Mouse (Mus musculus) intestine, embryonic 14.5 days (tissue): Measurements from ENCODE around the gene Tnni1. TPM values are rescaled to one million over a fixed set of nuclear protein-coding genes. Genes with fewer than 3 reads are reported as not detected.
A peak's percentile ranks its signal among the peaks of the same experiment; 100 is the strongest.

Source experiments
- ATAC-seq: fragments of 200-750 bp; cut with Nextera tagmentation; replicated peaks from 2 replicates; pipeline ENCODE4 v1.8.0; 2017; ENCODE audit warnings: low read depth, moderate number of reproducible peaks, moderate TSS enrichment, moderate library complexity; ENCODE audit not compliant: low FRiP score, low TSS enrichment
- DNase-seq: peaks from one replicate; pipeline ENCODE4 v3.0.0-alpha.2; 2018; ENCODE audit warnings: low spot score
- H3K27ac ChIP-seq: fragments of 300-500 bp; sonication (generic); 2 replicates; pipeline ENCODE4 v1.5.1; 2014; ENCODE audit warnings: low read depth, mild to moderate bottlenecking, control low read depth
- H3K27me3 ChIP-seq: fragments of 300-500 bp; sonication (generic); replicated peaks from 2 replicates; pipeline ENCODE4 v1.6.1; 2014; ENCODE audit warnings: low read length, control low read depth; ENCODE audit not compliant: control insufficient read depth, insufficient read depth
- H3K36me3 ChIP-seq: fragments of 300-500 bp; sonication (generic); 2 replicates; pipeline ENCODE4 v1.6.1; 2014; ENCODE audit warnings: low read length, control low read depth; ENCODE audit not compliant: control insufficient read depth, insufficient read depth
- H3K4me1 ChIP-seq: fragments of 300-500 bp; sonication (generic); replicated peaks from 2 replicates; pipeline ENCODE4 v1.6.1; 2014; ENCODE audit warnings: low read length, control low read depth, mixed read lengths; ENCODE audit not compliant: control insufficient read depth, insufficient read depth
- H3K4me2 ChIP-seq: fragments of 300-500 bp; sonication (generic); 2 replicates; pipeline ENCODE4 v1.6.1; 2014; ENCODE audit warnings: low read length
- H3K4me3 ChIP-seq: fragments of 300-500 bp; sonication (generic); 2 replicates; pipeline ENCODE4 v1.5.1; 2014; ENCODE audit warnings: low read depth, low read length, control low read depth, mixed read lengths
- H3K9ac ChIP-seq: fragments of 300-500 bp; sonication (generic); 2 replicates; pipeline ENCODE4 v1.6.1; 2014; ENCODE audit warnings: mild to moderate bottlenecking, low read length
- H3K9me3 ChIP-seq: fragments of 300-500 bp; sonication (generic); 2 replicates; pipeline ENCODE4 v1.6.1; 2016; ENCODE audit warnings: low read length, control low read depth; ENCODE audit not compliant: control insufficient read depth
- WGBS: fragments of 180-500 bp; shearing (Covaris S2); extraction: QIAGEN DNeasy Blood & Tissue Kit; methylation state at CpG from one replicate; pipeline ENCODE4 v1.1.7; 2014; 5-methylcytosine and 5-hydroxymethylcytosine counted together
- polyA plus RNA-seq: library from polyadenylated mRNA; unstranded; fragments of >200 nt; fragmentation: Nextera tagmentation; extraction: Ambion mirVana; gene quantifications from 2 replicates; pipeline ENCODE4 v1.2.1, GENCODE M21; 2014

The Tnni1 gene
- polyA plus RNA-seq, 1 experiment from 2014 or later, result 6.4 TPM

- 40% methylated on average over 2 of the region's 2 CpGs for WGBS
- ATAC-seq (no peak), DNase-seq (no peak)
- no peaks in the 10 kb centered on the region for H3K9me3 ChIP-seq
- H3K36me3 ChIP-seq, result peaks cover 8% of the 10 kb centered on the region
- H3K27ac ChIP-seq, result 0 out of 2 replicates have a peak overlapping the region, but pooled peaks have one; percentile 4
- H3K4me3 ChIP-seq, result no peak overlapping the region
- no peaks in the 10 kb centered on the region for H3K27me3 ChIP-seq
- H3K4me1 ChIP-seq, result peaks cover 16% of the 10 kb centered on the region
- H3K9ac ChIP-seq, result no peak overlapping the region
- no peak overlapping the region for H3K4me2 ChIP-seq
These were observed 15.1 kb upstream of the Tnni1 start for GRCm38 (mm10) chr1:135764206-135764528.

DNA sequence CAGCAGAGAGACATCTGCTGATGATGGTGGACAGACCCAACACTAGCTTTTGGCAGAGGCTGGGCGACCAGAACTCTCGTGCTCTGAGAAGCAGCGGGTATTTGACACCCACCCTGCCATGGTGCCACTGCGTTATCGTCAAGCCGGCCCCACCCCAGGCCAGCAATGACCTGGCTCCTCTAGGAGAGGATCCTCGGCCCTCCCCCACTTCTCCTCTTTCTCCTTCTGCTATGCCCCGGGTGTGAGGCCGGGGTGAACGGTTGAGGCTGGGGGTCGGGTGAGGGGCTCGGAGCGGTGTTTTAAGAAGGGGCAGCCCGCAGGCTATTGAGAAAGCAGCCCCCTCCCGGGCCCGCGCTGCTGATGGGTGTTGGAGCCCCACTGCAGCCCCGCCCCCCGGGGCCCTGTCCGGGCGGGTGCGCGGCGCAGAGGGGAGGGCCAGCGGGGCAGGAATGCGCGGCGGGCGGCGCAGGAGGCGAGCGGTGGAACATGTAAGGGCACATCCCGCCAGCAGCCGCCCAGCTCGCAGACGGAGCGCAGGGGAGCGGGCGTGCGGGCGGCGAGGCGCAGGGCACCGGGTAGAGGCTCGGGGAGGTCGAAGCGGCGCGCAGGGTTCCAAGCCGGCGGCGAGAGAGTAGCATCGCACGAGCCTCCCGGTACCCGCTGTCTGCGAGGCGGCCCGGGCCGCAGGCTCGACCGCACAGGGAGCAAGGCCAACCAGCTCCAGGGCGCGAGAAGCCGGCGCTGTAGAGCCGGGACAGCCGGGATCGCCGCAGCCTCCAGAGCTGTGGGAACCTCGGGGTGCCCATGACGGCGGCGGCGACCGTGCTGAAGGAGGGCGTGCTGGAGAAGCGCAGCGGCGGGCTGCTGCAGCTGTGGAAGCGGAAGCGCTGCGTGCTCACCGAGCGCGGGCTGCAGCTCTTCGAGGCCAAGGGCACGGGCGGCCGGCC, 13.3 kb upstream of the Tnni1 start, which contains the start of gene Phlda3:
Phlda3 (plus strand) TSS at position 475 of the 947 bp plus-strand sequence.
- Histone ChIP-seq H3K9ac (peak within 1 kb of the TSS; percentile 90), H3K36me3 (peaks cover 15% of the 10 kb centered on the region), H3K4me3 (peak within 1 kb of the TSS; percentile 70), H3K4me1 (peaks cover 21% of the 10 kb centered on the region), H3K9me3 (no peaks in the 10 kb centered on the region), H3K27me3 (no peaks in the 10 kb centered on the region), H3K27ac (peak within 1 kb of the TSS; percentile 92), H3K4me2 (peak within 1 kb of the TSS; percentile 62)
- ATAC-seq (peak; percentile 88), DNase-seq (peak; percentile 87)
- 1% methylated on average over 90 of the region's 90 CpGs for WGBS

DNA sequence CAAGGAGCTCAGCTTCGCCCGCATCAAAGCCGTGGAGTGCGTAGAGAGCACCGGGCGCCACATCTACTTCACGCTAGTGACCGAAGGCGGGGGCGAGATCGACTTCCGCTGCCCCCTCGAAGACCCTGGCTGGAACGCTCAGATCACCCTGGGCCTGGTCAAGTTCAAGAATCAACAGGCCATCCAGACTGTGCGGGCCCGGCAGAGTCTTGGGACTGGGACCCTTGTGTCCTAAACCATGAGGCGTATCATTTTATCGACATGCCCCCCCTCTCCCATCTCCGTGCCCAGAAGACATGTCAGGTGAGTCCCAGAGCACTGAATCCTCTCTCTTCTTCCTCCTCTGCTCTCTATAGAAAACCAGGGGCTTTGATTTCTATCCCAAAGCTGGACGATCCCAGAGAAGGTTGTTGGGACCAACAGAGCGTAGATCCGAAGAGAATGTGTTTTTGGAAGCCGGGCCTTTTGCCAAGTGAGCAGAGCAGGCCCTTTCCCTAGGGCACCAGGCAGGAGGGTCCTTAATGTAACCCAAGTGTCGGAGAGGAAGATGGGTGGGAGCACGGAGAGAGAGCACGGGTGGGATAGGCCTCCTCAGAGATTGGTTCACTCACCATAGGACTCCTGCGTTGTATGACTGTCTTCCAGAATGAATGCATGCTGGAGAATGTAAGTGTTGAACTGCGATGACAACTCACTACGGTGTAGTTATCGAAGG, 12.5 kb upstream of the Tnni1 start:
- no peaks in the 10 kb centered on the region for H3K27me3 ChIP-seq
- H3K27ac ChIP-seq, result peak overlapping the region; percentile 92
- H3K9ac ChIP-seq, result peak overlapping the region; percentile 90
- H3K4me3 ChIP-seq, result peak overlapping the region; percentile 70
- peaks cover 25% of the 10 kb centered on the region for H3K4me1 ChIP-seq
- H3K36me3 ChIP-seq, result peaks cover 15% of the 10 kb centered on the region
- ATAC-seq (0 out of 2 replicates have a peak, but pooled peaks have one; percentile 7), DNase-seq (peak; percentile 68)
- H3K4me2 ChIP-seq, result peak overlapping the region; percentile 62
- no peaks in the 10 kb centered on the region for H3K9me3 ChIP-seq
- WGBS, result 13% methylated on average over 30 of the region's 30 CpGs

GRCm38 (mm10) chr1:135767324-135767890, 11.8 kb upstream of the Tnni1 start:
- no peak for ATAC-seq
- Histone ChIP-seq H3K4me1 (peaks cover 25% of the 10 kb centered on the region), H3K4me2 (peak overlapping the region; percentile 62), H3K36me3 (peaks cover 15% of the 10 kb centered on the region), H3K27me3 (no peaks in the 10 kb centered on the region), H3K9me3 (no peaks in the 10 kb centered on the region), H3K9ac (peak overlapping the region; percentile 90), H3K27ac (no peak overlapping the region), H3K4me3 (peak overlapping the region; percentile 70)
- 66% methylated on average over 4 of the region's 4 CpGs for WGBS
- no peak for DNase-seq

DNA sequence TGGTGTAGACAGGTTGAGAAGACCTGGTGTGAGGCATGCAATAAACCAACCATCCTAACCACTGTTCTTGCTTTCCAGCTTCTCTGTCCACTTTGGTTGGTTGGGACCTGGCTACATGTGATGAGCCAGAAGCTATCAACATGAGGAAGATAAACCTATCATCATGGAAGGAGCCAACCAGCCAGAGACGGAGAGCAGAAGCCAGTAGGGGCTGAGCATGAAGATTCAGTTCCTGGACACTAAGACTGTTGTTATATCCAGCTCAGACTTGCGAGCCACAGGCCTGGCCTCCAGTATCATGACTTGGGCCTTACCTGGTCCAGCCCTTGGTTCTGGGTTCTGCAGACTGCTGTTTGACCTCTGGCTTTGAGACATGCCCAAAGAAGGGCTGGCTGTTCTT, 10.8 kb upstream of the Tnni1 start:
- DNase-seq (no peak), ATAC-seq (no peak)
- no peak overlapping the region for H3K4me3 ChIP-seq
- H3K27ac ChIP-seq, result no peak overlapping the region
- no peak overlapping the region for H3K9ac ChIP-seq
- H3K27me3 ChIP-seq, result no peaks in the 10 kb centered on the region
- 87% methylated on average over 2 of the region's 2 CpGs for WGBS
- peaks cover 15% of the 10 kb centered on the region for H3K36me3 ChIP-seq
- no peaks in the 10 kb centered on the region for H3K9me3 ChIP-seq
- peak overlapping the region; percentile 62; the same call in 1 of the 2 replicates for H3K4me2 ChIP-seq
- H3K4me1 ChIP-seq, result peaks cover 25% of the 10 kb centered on the region

- peaks cover 25% of the 10 kb centered on the region for H3K4me1 ChIP-seq
- DNase-seq (no peak), ATAC-seq (no peak)
- H3K4me2 ChIP-seq, result no peak overlapping the region
- no peak overlapping the region for H3K27ac ChIP-seq
- no peaks in the 10 kb centered on the region for H3K9me3 ChIP-seq
- WGBS, result 66% methylated on average over 7 of the region's 7 CpGs
- H3K4me3 ChIP-seq, result no peak overlapping the region
- H3K27me3 ChIP-seq, result no peaks in the 10 kb centered on the region
- peaks cover 15% of the 10 kb centered on the region for H3K36me3 ChIP-seq
- no peak overlapping the region for H3K9ac ChIP-seq
These were observed 9.0 kb upstream of the Tnni1 start for GRCm38 (mm10) chr1:135770237-135770636.

DNA sequence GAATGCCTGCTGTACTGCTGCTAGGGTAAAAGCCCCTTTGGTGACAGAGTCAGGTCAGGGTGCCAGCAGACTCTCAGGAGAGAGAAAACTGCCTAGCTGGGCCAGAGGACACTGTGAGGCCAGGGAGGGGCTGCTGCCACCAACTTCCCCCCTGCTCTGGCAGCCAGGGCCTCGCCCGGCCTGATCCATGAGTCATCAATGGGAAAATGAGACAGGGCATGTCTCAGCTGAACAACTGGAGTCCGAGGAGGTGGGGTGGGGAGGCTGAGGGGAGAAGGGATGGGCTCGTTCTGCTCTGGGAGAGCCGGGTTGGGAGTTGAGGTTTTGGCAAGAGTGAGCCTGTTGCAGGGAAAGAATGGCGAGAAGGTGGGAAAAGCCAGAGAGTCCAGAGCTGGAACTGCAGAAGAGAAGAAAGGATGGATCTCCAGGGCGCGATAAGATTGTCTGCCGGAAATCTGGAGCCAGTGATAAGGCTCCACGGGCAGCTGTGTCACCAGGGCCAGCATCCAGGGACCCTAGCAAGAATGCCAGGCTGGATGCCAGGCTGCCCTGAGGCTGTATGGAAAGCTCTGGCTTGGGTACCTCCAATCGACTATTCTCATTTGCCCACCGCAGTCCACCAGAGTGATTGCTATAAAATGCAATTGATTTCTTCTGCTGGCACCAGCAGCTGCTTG, 8.2 kb upstream of the Tnni1 start:
- H3K4me1 ChIP-seq, result peaks cover 19% of the 10 kb centered on the region
- H3K4me3 ChIP-seq, result no peak overlapping the region
- ATAC-seq (no peak), DNase-seq (no peak)
- no peaks in the 10 kb centered on the region for H3K27me3 ChIP-seq
- no peaks in the 10 kb centered on the region for H3K9me3 ChIP-seq
- 56% methylated on average over 12 of the region's 12 CpGs for WGBS
- H3K36me3 ChIP-seq, result peaks cover 15% of the 10 kb centered on the region
- no peak overlapping the region for H3K9ac ChIP-seq
- no peak overlapping the region for H3K27ac ChIP-seq
- no peak overlapping the region for H3K4me2 ChIP-seq

DNA sequence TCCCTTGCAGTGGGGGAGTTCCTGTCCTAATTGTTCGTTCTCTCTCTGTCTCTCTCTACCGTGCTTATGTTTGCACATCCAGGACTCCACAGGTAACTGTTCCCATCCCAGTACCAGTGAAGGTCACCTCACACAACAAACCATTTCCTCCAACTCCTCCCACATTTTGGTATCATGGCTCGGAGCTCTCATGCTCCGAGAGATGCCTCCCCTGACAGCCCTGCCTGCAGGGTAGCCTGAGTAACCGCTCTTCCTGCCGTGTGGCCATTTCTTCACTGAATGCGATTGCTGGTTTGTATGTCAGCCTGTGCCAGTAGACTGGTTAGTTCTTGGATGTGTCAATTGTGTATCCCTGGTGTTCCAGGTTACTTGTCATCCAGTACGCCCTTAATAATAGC, 7.7 kb upstream of the Tnni1 start:
- H3K4me1 ChIP-seq, result peaks cover 21% of the 10 kb centered on the region
- H3K27me3 ChIP-seq, result no peaks in the 10 kb centered on the region
- no peak overlapping the region for H3K4me3 ChIP-seq
- ATAC-seq (no peak), DNase-seq (no peak)
- H3K36me3 ChIP-seq, result peaks cover 15% of the 10 kb centered on the region
- no peaks in the 10 kb centered on the region for H3K9me3 ChIP-seq
- no peak overlapping the region for H3K4me2 ChIP-seq
- WGBS, result 71% methylated on average over 8 of the region's 8 CpGs
- H3K9ac ChIP-seq, result no peak overlapping the region
- no peak overlapping the region for H3K27ac ChIP-seq
